Mouse (Mus musculus) neural tube, embryonic 10.5 days (tissue): ENCODE data around the gene Evpl.
"Not testable (repeated sequence)": the region's sequence is repeated elsewhere in the genome, so short reads cannot be mapped to it uniquely, and the experiment has no call there.

ENCODE experiments used
- DNase-seq: peaks from one replicate; pipeline ENCODE4 v3.0.0-alpha.2; 2017; ENCODE audit warnings: low spot score; ENCODE audit errors: extremely low spot score

The Evpl gene

DNA sequence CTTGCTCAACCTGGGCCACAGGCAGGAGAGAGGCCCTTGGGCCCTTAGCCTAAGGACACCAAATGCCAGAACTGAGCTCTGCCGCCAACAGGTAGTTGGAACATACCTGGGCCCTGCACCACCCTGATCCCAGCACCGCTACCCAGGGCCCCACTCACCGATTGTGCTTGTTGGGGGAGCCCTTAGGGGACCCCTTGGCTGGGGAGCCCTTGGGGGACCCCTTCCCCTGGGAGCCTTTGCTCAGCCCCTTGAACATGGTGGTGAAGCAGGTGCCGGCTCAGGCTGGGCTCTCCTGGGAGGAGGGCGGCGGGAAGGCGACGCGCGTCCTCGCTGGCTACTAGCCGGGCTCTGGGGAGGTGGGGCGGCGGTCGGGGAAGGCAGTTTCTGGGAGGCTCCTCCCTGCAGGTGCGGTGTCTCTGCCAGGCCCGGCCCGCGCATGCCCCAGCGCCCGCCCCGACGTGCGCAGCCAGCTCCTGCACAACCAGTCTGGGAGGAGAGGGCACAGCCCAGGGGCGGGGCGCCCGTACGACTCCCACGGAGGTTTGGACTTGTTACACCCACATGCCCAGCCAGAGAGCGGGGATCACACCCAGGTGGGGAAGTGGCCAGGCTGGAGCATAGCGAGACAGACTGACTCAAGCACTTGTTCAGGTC lies at the start of gene Evpl:
Evpl (minus strand) TSS at position 336 of the 654 bp plus-strand sequence.
- no peak for DNase-seq

DNA sequence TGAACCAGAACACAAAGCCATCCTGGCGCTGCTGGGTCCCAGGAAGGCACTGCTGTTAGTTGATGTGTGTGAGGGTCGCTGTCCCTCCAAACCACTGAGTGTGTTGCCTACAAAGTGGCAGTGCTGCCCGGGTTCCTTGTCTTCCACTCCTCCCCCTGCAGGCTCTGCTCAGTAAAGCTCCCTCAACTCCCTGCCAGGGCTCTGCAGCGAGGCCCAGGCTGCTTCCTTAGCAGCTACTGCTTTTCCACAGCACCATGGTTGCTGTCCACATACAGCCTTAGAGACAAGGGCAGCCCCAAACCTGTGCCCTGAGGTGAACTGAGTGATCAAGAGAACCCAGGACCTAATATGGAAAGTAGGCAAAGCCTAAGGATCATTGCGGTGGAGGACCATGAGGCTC lies 49.5 kb upstream of the Evpl start:
- no peak for DNase-seq

DNA sequence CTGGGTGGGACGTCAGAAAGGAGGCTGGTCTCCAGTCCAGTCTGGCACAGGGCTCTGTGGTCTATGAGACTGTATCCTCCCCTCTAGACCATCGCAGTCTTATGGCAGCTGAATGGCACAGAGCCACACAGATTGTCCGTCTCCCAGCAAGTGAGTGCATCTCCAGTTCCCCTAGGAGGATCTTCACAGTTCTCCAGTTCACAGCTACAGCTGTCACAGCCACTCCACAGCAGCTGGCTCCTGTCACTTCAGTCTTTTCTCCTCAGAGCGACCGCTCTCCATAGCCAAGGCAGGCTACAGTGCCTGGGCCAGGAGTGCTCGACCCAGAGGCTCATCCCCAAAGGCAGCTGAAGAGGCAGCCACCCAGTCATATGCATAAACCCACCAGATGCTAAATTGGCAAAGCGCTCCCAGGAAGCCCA lies 47.9 kb upstream of the Evpl start:
- no peak for DNase-seq

- no peak for DNase-seq
Observed at GRCm38 (mm10) chr11:116283982-116284381, 46.1 kb upstream of the Evpl start.

GRCm38 (mm10) chr11:116282912-116283521 lies 45.1 kb upstream of the Evpl start:
- DNase-seq: no peak

DNA sequence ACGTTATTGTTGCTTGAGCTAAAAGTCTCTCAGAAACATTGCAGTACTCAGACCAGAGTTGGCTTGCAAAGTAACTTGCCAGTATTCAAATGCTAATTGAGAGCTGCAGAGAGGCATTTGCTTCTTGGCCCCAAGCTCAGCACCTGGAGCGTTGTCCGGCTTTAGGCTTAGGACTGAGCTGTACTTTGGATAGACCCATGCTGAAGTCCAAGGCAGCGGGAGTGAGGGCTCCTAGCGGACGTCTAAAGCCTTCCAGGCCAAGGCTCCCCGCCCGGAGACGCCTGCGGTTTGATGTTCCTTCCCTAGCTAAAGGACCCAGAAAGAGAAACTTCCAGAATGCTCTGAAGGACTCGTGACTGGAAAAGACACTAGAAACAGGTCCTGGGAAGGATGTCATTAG lies 44.2 kb upstream of the Evpl start:
- DNase-seq: peak; percentile 46

- DNase-seq: peak; percentile 33
Observed at GRCm38 (mm10) chr11:116281671-116282070, 43.8 kb upstream of the Evpl start.

DNA sequence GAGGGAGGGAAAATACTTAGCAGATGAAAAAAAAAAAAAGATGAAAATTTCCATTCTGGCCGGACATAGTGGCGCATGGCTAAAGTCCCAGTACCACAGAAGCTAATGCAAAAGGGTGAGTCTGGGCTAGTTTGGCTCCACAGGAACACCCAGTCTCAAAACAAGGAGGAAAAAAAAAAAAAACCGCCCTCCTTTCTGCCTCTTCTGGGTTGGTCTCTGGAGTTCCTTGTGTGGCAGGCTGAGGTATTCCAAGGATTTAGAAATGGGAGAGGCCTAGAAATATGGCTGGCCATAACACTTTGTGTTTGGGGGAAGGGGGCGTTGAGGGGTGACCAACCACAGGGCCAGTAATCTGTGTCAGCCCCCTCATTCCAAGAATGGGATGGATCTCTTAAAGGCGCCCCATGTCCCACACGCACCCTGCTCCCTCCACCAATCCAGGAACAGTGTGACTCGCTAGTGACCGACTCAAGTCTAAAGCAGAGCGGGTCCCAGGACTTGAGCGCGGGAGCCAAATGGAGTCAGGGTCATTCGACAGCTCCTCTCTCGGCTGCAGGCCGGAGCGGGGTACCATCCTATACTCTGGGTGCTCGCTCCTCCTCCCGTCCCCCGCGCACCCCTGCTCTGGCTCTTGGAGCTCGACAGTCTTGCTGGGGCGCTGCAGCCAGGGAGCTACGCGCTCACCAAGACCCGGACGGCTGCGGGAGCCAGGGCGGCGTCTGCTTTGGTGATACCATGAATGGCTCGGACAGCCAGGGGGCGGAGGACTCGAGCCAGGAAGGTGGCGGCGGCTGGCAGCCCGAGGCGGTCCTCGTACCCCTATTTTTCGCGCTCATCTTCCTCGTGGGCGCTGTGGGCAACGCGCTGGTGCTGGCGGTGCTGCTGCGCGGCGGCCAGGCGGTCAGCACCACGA lies 43.1 kb upstream of the Evpl start, which contains the start of gene Galr2:
Galr2 (plus strand) TSS at position 189 of the 913 bp plus-strand sequence.
- peak; percentile 53 for DNase-seq

GRCm38 (mm10) chr11:116277184-116277583 lies 39.3 kb upstream of the Evpl start:
- DNase-seq: not testable (repeated sequence)

- peak; percentile 92 for DNase-seq
Observed at GRCm38 (mm10) chr11:116274045-116274666, 36.3 kb upstream of the Evpl start, which contains the start of gene Srp68. Gene Srp68 (minus strand): TSS chr11:116274217.

- DNase-seq: no peak
Observed at GRCm38 (mm10) chr11:116273469-116274044, 35.7 kb upstream of the Evpl start.

DNA sequence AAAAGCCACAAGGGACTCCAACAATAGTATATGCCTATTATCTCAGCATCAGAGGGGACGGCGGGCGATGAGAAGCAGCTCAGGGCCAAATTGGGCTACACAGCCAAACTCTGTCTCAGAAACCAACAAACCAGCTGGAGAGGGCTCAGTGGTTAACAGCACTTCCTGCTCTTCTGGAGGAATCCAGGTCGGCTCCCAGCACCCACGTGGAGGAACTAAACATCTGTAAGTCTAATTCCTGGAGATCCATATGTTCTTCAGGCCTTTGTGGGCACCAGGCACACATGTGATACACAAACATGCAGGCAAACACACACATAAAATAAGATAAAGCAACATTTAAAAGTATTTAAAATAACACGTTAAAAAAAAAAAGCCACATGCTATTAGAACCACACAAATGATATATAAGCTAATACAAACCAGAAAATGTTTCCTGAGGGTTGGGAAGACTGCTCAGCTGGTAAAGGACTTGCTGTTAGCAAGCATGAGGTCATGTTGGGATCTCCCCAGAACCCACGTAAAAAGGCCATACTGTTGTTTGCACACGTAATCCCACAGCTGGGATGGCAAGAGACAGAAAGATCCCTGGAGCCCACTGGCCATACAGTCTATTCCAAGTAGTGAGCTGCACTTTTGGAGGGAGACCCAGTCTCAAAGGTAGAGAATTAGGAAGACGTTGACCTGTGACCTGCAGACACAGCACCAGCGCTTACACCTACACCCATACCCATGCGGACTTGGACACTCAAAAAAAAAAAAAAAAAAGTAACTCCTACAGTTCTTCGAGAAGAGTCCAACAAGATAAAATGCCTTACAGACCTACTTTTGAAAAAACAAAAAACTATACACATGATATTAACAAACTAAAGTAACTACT lies 35.0 kb upstream of the Evpl start:
- DNase-seq: no peak

DNA sequence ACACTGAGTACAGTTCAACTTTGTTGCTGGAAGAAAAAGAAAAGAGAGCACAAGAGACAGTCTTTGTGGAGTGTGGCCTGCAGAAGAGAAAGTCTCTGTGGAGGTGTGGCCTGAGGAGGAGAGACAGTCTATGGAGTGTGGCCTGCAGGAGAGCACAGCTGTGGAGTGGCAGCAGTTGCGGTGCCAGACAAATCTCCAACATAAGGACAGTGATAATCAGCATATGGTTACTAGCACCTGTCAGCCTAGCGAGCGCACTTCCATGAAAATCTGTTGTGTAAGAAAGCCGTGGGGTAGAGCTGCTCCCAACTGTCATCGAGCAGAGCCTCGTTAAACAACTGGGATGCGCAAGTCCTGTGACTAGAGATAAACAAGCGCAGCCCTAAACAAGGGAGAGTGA lies 31.7 kb upstream of the Evpl start:
- DNase-seq: no peak

- DNase-seq: no peak
Observed at GRCm38 (mm10) chr11:116268313-116268712, 30.4 kb upstream of the Evpl start.

GRCm38 (mm10) chr11:116267637-116268036 lies 29.8 kb upstream of the Evpl start:
- no peak for DNase-seq

GRCm38 (mm10) chr11:116265850-116266249 lies 28.0 kb upstream of the Evpl start:
- DNase-seq: no peak

DNA sequence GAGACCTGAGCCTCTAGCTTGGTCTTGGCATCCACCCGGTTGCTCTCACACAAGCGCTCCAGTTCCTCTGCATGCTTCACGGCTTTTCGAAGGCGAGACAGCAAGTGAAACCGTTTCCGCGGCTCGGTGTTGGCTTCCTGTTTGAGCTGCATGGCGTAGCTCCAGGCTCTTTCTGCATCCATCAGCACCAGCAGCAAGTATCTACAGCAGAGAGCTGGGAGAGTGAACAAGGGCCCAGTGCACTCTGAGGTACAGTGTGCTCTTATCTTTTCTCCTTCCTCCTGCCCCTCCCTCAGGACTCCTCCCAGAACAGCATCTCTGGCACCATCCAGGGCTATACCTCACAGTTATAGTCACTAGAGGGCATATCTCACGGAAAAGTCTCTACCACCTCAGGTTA lies 27.5 kb upstream of the Evpl start:
- no peak for DNase-seq

DNA sequence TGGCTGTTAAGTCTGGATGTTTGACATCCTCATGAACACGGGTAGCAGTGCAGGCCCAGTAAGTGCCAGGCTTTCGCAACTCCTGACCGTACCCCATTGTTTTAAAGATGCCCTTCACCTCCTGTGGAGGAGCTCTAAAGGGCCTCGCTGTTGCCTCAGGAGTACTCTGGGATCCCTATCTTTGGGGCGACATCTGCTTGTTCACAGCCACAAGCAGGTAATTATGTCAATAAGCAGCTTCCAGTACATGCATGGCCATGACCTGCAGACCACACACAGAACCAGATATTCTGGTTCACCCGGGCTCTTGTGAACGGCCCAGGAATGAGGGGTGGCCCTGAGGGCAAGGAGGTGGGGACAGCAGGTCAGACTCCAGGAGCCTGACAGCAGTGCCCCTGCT lies 22.4 kb upstream of the Evpl start:
- DNase-seq: no peak

- DNase-seq: no peak
Observed at GRCm38 (mm10) chr11:116259461-116259860, 21.6 kb upstream of the Evpl start.

GRCm38 (mm10) chr11:116255982-116256675 lies 18.3 kb upstream of the Evpl start:
- no peak for DNase-seq
